Comparison of ENCODE assay signal across 25 mouse cellular contexts in the genomic region with DNA sequence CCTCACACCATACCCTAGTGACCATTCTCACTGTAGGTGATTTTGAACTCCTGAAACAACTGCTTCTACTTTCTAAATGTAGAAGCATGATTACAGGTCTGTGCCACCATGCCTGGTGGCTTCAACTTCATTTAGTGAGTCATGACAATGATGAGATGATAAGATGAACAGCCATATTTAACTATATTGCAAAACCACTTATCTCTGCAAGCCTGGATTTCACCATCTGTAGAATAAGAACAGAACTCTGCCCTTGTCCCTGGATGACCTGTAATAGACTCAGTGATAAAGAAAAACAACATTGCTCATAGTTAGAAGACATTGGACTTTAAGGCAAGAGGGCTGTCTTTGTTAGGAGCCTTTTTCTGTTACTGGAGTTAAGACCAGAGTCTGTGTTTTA. TPM values are rescaled to one million over a fixed set of nuclear protein-coding genes. Genes with fewer than 3 reads are reported as not detected.
DNase-seq lines count a peak whose midpoint lies in the region; ATAC-seq and TF ChIP-seq lines count a peak whose summit lies in the region.
"Had no signal": no experiment of that assay in that cellular context is flagged by ENCODE, and none has a peak within 500 bp of the region (broad histone marks: within the 10 kb centered on the region; RNA-seq: fewer than 3 reads in every experiment).

No protein-coding gene starts in this region.

- no peak for TF ChIP-seq CTCF in liver, postnatal 0 days (IDR thresholded peaks at IDR 0.05; ENCODE audit: low read depth)

- TF ChIP-seq EP300 in liver, postnatal 0 days (IDR thresholded peaks at IDR 0.05; ENCODE audit: low read depth): no peak

- no peak overlapping the region for H3K27ac ChIP-seq in liver, postnatal 0 days (ENCODE audit: low read depth)
- no peak overlapping the region for H3K27ac ChIP-seq in liver, embryonic 12.5 days
- H3K27ac ChIP-seq in intestine, embryonic 16.5 days (ENCODE audit: low read length): no peak overlapping the region
- no peak overlapping the region for H3K27ac ChIP-seq in hindbrain, embryonic 13.5 days
- H3K27ac ChIP-seq: forebrain, embryonic 10.5 days; forebrain, embryonic 13.5 days; heart, adult 2 months; heart, embryonic 10.5 days; heart, embryonic 13.5 days; hindbrain, embryonic 15.5 days had no signal

- no peak overlapping the region for H3K4me3 ChIP-seq in liver, postnatal 0 days (ENCODE audit: low read depth, low read length)
- no peak overlapping the region for H3K4me3 ChIP-seq in liver, embryonic 12.5 days
- no peak overlapping the region for H3K4me3 ChIP-seq in intestine, embryonic 16.5 days (ENCODE audit: low read length)
- no peak overlapping the region for H3K4me3 ChIP-seq in hindbrain, embryonic 13.5 days
- H3K4me3 ChIP-seq: forebrain, embryonic 10.5 days; forebrain, embryonic 13.5 days; heart, adult 2 months; heart, embryonic 10.5 days; heart, embryonic 13.5 days; hindbrain, embryonic 15.5 days had no signal

- ATAC-seq in liver, postnatal 0 days: peak; percentile 59; the same call in 1 of the 2 replicates
- no peak for ATAC-seq in liver, embryonic 12.5 days
- ATAC-seq in intestine, embryonic 16.5 days: peak; percentile 97
- ATAC-seq in megakaryocyte progenitor cell, adult 5-6 weeks (replicated peaks; ENCODE audit: poor library complexity): 0 out of 2 replicates have a peak, but pooled peaks have one; percentile 44
- no peak for ATAC-seq in hindbrain, embryonic 13.5 days (ENCODE audit: low FRiP score)
- ATAC-seq: activated CD4-positive, CD25-positive, alpha-beta regulatory T cell, adult 4 months; CD4-positive, CD25-positive, alpha-beta regulatory T cell, adult 4 months; forebrain, embryonic 13.5 days; forebrain, embryonic 16.5 days had no signal

- H3K9ac ChIP-seq in liver, postnatal 0 days (replicated peaks): no peak overlapping the region
- H3K9ac ChIP-seq in liver, embryonic 12.5 days: no peak overlapping the region
- no peak overlapping the region for H3K9ac ChIP-seq in intestine, embryonic 16.5 days (ENCODE audit: low read depth, low read length)
- H3K9ac ChIP-seq in hindbrain, embryonic 13.5 days: no peak overlapping the region
- H3K9ac ChIP-seq: forebrain, embryonic 13.5 days; heart, embryonic 13.5 days; hindbrain, embryonic 15.5 days had no signal

- DNase-seq in liver, postnatal 0 days: no peak
- DNase-seq in layer of hippocampus, postnatal 10 days (ENCODE audit: low spot score in 2 of 2): no peak
- no peak for DNase-seq in right cerebral cortex, postnatal 36 days (ENCODE audit: low spot score in 2 of 2)
- DNase-seq: adrenal gland, adult 8-10 months; adrenal gland, postnatal 25 days; cerebellum, adult 11-12 months; cerebellum, adult 9-10 months; cerebellum, postnatal 14 days; gastrocnemius, postnatal 10 days; gastrocnemius, postnatal 36 days; heart, adult 2 months; heart, postnatal 14 days; heart, postnatal 4 days had no signal

- no peak overlapping the region for H3K4me2 ChIP-seq in liver, postnatal 0 days (ENCODE audit: low read depth, low read length)
- H3K4me2 ChIP-seq in liver, embryonic 12.5 days: no peak overlapping the region
- H3K4me2 ChIP-seq in intestine, embryonic 16.5 days (ENCODE audit: low read depth, low read length): no peak overlapping the region
- H3K4me2 ChIP-seq in hindbrain, embryonic 13.5 days: no peak overlapping the region
- H3K4me2 ChIP-seq: forebrain, embryonic 13.5 days; heart, embryonic 13.5 days; hindbrain, embryonic 15.5 days had no signal

- no peaks in the 10 kb centered on the region for H3K4me1 ChIP-seq in liver, postnatal 0 days (ENCODE audit: insufficient read depth)
- no peaks in the 10 kb centered on the region for H3K4me1 ChIP-seq in liver, embryonic 12.5 days
- no peaks in the 10 kb centered on the region for H3K4me1 ChIP-seq in intestine, embryonic 16.5 days (ENCODE audit: control insufficient read depth, insufficient read depth, low read length)
- H3K4me1 ChIP-seq in hindbrain, embryonic 13.5 days (replicated peaks): no peaks in the 10 kb centered on the region
- H3K4me1 ChIP-seq: forebrain, embryonic 10.5 days; forebrain, embryonic 13.5 days; heart, embryonic 10.5 days; heart, embryonic 13.5 days; hindbrain, embryonic 15.5 days had no signal

- peaks cover 3% of the 10 kb centered on the region; the same call in 1 of the 2 replicates for H3K36me3 ChIP-seq in liver, postnatal 0 days (replicated peaks; ENCODE audit: insufficient read depth, low read length)
- peaks cover 8% of the 10 kb centered on the region for H3K36me3 ChIP-seq in liver, embryonic 12.5 days
- no peaks in the 10 kb centered on the region for H3K36me3 ChIP-seq in intestine, embryonic 16.5 days (ENCODE audit: control insufficient read depth, insufficient read depth, low read length)
- peaks cover 24% of the 10 kb centered on the region for H3K36me3 ChIP-seq in hindbrain, embryonic 13.5 days

- peaks cover 9% of the 10 kb centered on the region for H3K9me3 ChIP-seq in liver, postnatal 0 days (ENCODE audit: low read length)
- H3K9me3 ChIP-seq in liver, embryonic 12.5 days (replicated peaks): 0 out of 2 replicates have a peak, but pooled peaks cover under 1% of the 10 kb centered on the region
- no peaks in the 10 kb centered on the region for H3K9me3 ChIP-seq in intestine, embryonic 16.5 days (ENCODE audit: control insufficient read depth, low read length)
- peaks cover 22% of the 10 kb centered on the region for H3K9me3 ChIP-seq in hindbrain, embryonic 13.5 days

- H3K27me3 ChIP-seq in liver, postnatal 0 days (ENCODE audit: insufficient read depth, low read length): no peaks in the 10 kb centered on the region
- H3K27me3 ChIP-seq in liver, embryonic 12.5 days (replicated peaks): no peaks in the 10 kb centered on the region
- no peaks in the 10 kb centered on the region for H3K27me3 ChIP-seq in intestine, embryonic 16.5 days (replicated peaks; ENCODE audit: control insufficient read depth, insufficient read depth, low read length)
- H3K27me3 ChIP-seq in hindbrain, embryonic 13.5 days: no peaks in the 10 kb centered on the region
- H3K27me3 ChIP-seq: forebrain, embryonic 13.5 days; heart, embryonic 13.5 days; hindbrain, embryonic 15.5 days had no signal

RNA-seq across cellular contexts. Expression of gene 2010315B03Rik, which starts 24.2 kb away (rescaled TPM):
- 6.8 and 6.9 TPM in 2 replicates for polyA plus RNA-seq in liver, postnatal 0 days (2015; fragmentation: Nextera tagmentation; extraction: Ambion mirVana)
- polyA plus RNA-seq in liver, embryonic 12.5 days (2016; fragmentation: Nextera tagmentation; extraction: Ambion mirVana): 3.8 and 4.1 TPM in 2 replicates
- polyA plus RNA-seq in intestine, embryonic 16.5 days (2015; fragmentation: Nextera tagmentation; extraction: Ambion mirVana): 14.8 and 15.7 TPM in 2 replicates
- 12.7 and 14.2 TPM in 2 replicates for total RNA-seq in megakaryocyte progenitor cell, adult 5-6 weeks (2015)
- total RNA-seq in megakaryocyte progenitor cell, adult 5-6 weeks (2017): 12.0 and 16.8 TPM in 2 replicates
- 10 to 100 TPM; 14.7 to 18.2 TPM for total RNA-seq in layer of hippocampus, postnatal 10 days (2021)
- 9.5 and 12.0 TPM in 2 replicates for polyA plus RNA-seq in hindbrain, embryonic 13.5 days (2015; fragmentation: Nextera tagmentation; extraction: Ambion mirVana)

Comparison
In these comparisons a context has a peak if more than half of its experiments do, and no peak if none do; other contexts are left out.
1. ATAC-seq: peak in liver, postnatal 0 days (single experiment), intestine, embryonic 16.5 days (single experiment) and megakaryocyte progenitor cell, adult 5-6 weeks (single experiment); none in liver, embryonic 12.5 days (single experiment) and hindbrain, embryonic 13.5 days (single experiment).